Mouse (Mus musculus): ENCODE data around the gene Fezf1.

DNA sequence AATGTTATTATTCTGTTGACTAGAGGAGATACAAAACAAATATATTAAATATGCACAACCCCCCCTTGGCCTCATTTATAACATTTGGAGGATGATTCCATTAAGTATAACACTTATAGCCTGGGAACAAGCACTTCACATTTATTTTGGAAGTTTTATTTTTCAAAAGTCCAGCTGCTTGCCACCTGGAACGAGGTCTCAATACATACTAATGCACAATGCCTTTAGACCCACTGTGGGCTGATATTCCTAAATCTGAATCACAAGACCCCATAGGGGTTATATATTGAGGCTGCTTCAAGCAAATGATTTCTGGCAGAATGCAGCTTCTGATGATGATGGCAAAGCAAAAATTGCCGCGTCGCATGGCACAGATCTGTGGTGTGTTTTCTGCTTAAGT is 25.3 kb upstream of the Fezf1 start:
- TF ChIP-seq CTCF (IDR thresholded peaks at IDR 0.05; ENCODE audit: control insufficient read depth, insufficient read depth, insufficient replicate concordance, low read depth, low read length) (no peak), POLR2A (IDR thresholded peaks at IDR 0.05; ENCODE audit: control insufficient read depth, low read depth, low read length) (no peak)

Data from testis, adult 2 months (tissue).